Mouse (Mus musculus): Measurements from ENCODE around the gene Adgrf1. TPM values are rescaled to one million over a fixed set of nuclear protein-coding genes. Genes with fewer than 3 reads are reported as not detected.

Adgrf1 gene
- total and polyA plus RNA-seq, 2 experiments from 2014 or later: not detected

DNA sequence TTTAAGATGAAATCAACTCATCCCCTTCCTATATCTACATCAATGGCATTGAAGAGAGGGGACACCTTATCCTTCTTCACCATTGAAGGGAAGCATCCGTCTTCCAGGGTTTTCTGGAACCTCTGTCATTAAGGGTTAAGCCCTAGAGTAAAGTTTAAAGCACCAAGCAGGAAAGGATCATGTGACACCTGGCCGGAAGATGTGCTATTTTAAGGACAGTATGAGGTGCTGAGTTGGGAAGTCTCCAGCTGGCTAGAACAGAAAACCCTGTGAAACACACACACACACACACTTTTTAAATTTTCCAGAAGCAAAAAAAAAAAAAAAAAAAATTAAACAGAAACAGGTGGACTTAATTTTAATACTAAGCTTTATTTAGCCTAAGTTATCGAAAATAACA is 15.9 kb upstream of the Adgrf1 start:
- Histone ChIP-seq H3K4me3 (ENCODE audit: low read depth, low read length) (no peak overlapping the region), H3K36me3 (ENCODE audit: insufficient read depth) (no peaks in the 10 kb centered on the region), H3K4me2 (ENCODE audit: low read depth) (no peak overlapping the region), H3K9ac (no peak overlapping the region), H3K27me3 (ENCODE audit: insufficient read depth, low read length) (no peaks in the 10 kb centered on the region), H3K4me1 (ENCODE audit: insufficient read depth) (no peaks in the 10 kb centered on the region), H3K27ac (ENCODE audit: low read depth, low read length) (no peak overlapping the region), H3K9me3 (ENCODE audit: low read length) (no peaks in the 10 kb centered on the region)
- WGBS: 73% methylated on average over 3 of the region's 3 CpGs
- ATAC-seq: no peak
- TF ChIP-seq CTCF (IDR thresholded peaks at IDR 0.05; ENCODE audit: low read depth): no peak
- DNase-seq: no peak

DNA sequence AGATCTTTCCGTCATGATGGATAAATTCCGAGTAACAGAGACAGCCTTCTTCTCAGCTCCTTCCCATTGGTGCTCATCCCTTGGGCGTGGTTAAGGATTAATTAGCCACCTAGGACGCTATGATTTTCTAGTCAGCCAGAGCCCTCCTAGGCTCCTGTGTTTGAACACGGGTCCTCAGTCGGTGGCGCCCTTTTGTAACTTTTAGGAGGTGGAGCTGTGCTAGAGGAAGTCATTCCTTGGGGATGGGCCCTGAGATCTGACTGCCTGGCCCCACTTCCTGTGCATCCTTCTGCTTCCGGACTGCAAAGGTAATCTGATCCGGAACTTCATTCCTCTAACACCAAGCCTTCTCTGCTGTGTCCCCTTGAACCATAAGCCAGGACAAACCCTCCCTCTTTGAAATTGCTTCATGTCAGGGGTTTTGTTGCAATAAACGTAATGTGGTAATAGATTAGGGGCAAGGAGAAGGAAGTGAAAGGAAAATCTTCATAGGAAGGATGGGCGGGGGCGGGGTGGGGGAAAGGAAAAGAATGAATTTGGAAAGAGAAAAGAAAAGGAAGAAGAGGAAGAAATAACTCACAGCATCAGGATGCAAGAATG is 13.5 kb upstream of the Adgrf1 start:
- H3K9me3 ChIP-seq (ENCODE audit: low read length): no peaks in the 10 kb centered on the region
- DNase-seq: no peak
- no peak overlapping the region for H3K4me3 ChIP-seq (ENCODE audit: low read depth, low read length)
- H3K4me2 ChIP-seq (ENCODE audit: low read depth): no peak overlapping the region
- 81% methylated on average over 12 of the region's 12 CpGs for WGBS
- H3K27me3 ChIP-seq (ENCODE audit: insufficient read depth, low read length): no peaks in the 10 kb centered on the region
- H3K36me3 ChIP-seq (ENCODE audit: insufficient read depth): no peaks in the 10 kb centered on the region
- no peak overlapping the region for H3K27ac ChIP-seq (ENCODE audit: low read depth, low read length)
- no peak overlapping the region for H3K9ac ChIP-seq
- H3K4me1 ChIP-seq (ENCODE audit: insufficient read depth): no peaks in the 10 kb centered on the region
- no peak for ATAC-seq
- TF ChIP-seq CTCF (IDR thresholded peaks at IDR 0.05; ENCODE audit: low read depth): no peak

DNA sequence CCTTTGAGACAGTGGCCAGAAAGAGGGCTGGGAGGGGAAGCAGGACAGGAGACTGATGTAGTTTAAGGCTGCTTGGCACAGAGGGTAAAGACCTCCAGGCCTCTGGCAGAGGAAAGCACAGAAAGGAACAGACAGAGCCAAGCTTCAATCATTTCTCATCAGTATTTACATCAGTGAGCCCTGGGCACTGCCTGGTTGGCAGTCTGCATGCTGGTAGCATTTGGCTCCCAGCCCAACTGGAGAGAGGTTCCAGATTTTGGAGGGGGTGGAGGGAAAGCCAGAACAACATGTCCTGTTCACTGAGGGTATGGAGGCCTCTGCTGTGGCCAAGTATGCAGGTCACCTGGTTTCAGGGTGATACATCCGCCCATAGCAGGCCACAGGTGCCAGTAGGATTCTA is 12.4 kb upstream of the Adgrf1 start:
- Histone ChIP-seq H3K27me3 (ENCODE audit: insufficient read depth, low read length) (no peaks in the 10 kb centered on the region), H3K4me2 (ENCODE audit: low read depth) (no peak overlapping the region), H3K9ac (no peak overlapping the region), H3K4me1 (ENCODE audit: insufficient read depth) (no peaks in the 10 kb centered on the region), H3K27ac (ENCODE audit: low read depth, low read length) (no peak overlapping the region), H3K4me3 (ENCODE audit: low read depth, low read length) (no peak overlapping the region), H3K9me3 (ENCODE audit: low read length) (no peaks in the 10 kb centered on the region), H3K36me3 (ENCODE audit: insufficient read depth) (no peaks in the 10 kb centered on the region)
- ATAC-seq (peak; percentile 64), DNase-seq (peak; percentile 35)
- WGBS: 67% methylated on average over 1 of the region's 1 CpGs
- TF ChIP-seq CTCF (IDR thresholded peaks at IDR 0.05; ENCODE audit: low read depth): no peak

DNA sequence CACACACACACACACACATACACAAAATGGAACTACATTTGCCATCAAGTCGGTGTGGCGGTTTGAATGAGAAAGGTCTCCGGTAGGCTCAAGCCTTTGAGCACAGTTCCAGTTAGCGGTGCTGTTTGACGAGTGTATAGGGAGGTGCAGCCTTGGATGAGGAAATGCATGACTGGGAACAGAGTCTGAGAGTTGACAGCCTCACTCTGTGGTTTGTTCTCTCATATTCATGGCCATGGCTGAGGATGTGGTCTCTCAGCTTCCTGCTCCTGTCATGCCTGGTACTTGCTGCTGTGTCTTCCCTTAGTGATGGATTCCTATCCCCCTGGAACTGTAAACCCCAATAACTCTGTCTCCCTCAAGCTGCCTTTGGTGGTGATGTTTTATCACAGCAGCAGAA is 8.2 kb upstream of the Adgrf1 start:
- H3K36me3 ChIP-seq (ENCODE audit: insufficient read depth): no peaks in the 10 kb centered on the region
- 94% methylated on average over 5 of the region's 5 CpGs for WGBS
- no peaks in the 10 kb centered on the region for H3K4me1 ChIP-seq (ENCODE audit: insufficient read depth)
- H3K4me3 ChIP-seq (ENCODE audit: low read depth, low read length): no peak overlapping the region
- H3K4me2 ChIP-seq (ENCODE audit: low read depth): no peak overlapping the region
- TF ChIP-seq CTCF (IDR thresholded peaks at IDR 0.05; ENCODE audit: low read depth): no peak
- no peak overlapping the region for H3K27ac ChIP-seq (ENCODE audit: low read depth, low read length)
- DNase-seq (no peak), ATAC-seq (no peak)
- no peak overlapping the region for H3K9ac ChIP-seq
- H3K9me3 ChIP-seq (ENCODE audit: low read length): no peaks in the 10 kb centered on the region
- H3K27me3 ChIP-seq (ENCODE audit: insufficient read depth, low read length): no peaks in the 10 kb centered on the region

DNA sequence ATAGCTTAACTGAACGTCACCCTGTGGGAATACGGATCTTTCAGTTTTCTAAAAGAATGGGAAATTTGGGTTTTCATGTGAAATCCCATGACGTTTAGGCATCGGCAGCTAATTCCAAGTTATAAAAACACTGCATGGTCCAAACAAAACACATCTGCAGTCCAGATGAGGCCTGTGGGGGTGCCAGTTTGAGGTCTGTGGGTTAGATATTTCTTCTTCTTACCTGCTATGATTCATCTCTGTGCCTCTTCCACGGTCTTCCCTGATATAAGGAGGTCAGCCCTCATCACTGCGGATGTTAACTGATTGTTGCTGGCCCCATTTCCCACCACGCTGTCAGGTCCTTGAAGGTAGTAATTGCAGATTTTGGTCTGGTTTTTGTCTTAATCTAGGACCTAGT is 5.4 kb upstream of the Adgrf1 start:
- H3K4me3 ChIP-seq (ENCODE audit: low read depth, low read length): no peak overlapping the region
- no peak overlapping the region for H3K4me2 ChIP-seq (ENCODE audit: low read depth)
- no peak overlapping the region for H3K27ac ChIP-seq (ENCODE audit: low read depth, low read length)
- H3K36me3 ChIP-seq (ENCODE audit: insufficient read depth): no peaks in the 10 kb centered on the region
- WGBS: 85% methylated on average over 7 of the region's 7 CpGs
- ATAC-seq (no peak), DNase-seq (no peak)
- no peaks in the 10 kb centered on the region for H3K9me3 ChIP-seq (ENCODE audit: low read length)
- H3K9ac ChIP-seq: no peak overlapping the region
- no peak for TF ChIP-seq CTCF (IDR thresholded peaks at IDR 0.05; ENCODE audit: low read depth)
- no peaks in the 10 kb centered on the region for H3K4me1 ChIP-seq (ENCODE audit: insufficient read depth)
- H3K27me3 ChIP-seq (ENCODE audit: insufficient read depth, low read length): no peaks in the 10 kb centered on the region

DNA sequence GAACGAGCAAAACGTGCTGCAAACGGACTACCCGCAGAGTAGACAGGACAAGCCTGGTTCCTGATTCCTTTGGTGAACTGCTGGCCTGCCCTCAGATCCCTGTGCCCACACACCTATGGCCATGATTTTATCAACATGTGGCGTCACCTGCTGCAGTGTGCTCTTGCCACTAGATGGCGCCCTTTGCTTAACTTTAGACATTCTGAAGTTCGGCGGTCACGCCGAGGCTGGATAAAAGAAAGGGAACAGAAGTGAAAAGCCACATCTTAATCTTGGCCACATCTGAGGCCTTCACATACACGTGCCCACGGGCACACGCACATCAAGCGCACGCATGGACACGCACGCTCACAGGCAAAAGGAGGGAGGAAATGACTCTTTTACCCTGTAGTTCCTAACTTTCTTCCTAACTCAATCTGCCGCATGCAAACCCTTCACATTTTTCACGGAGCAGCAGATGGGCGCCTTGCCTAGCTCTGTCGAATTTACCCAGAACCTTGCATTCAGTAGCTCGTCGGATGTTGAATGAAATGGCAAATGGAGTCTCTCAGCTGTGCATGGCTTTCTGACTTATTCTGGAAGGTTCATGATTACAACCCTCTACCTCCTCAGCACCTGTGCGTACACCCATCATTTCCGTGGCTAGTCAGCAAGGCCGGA is 4.8 kb upstream of the Adgrf1 start:
- TF ChIP-seq CTCF (IDR thresholded peaks at IDR 0.05; ENCODE audit: low read depth): peak; percentile 99
- no peak overlapping the region for H3K27ac ChIP-seq (ENCODE audit: low read depth, low read length)
- no peaks in the 10 kb centered on the region for H3K4me1 ChIP-seq (ENCODE audit: insufficient read depth)
- H3K9ac ChIP-seq: no peak overlapping the region
- WGBS: 19% methylated on average over 26 of the region's 26 CpGs
- H3K4me3 ChIP-seq (ENCODE audit: low read depth, low read length): no peak overlapping the region
- ATAC-seq (peak; percentile 90), DNase-seq (peak; percentile 94)
- no peaks in the 10 kb centered on the region for H3K36me3 ChIP-seq (ENCODE audit: insufficient read depth)
- H3K4me2 ChIP-seq (ENCODE audit: low read depth): peak overlapping the region; percentile 40
- no peaks in the 10 kb centered on the region for H3K27me3 ChIP-seq (ENCODE audit: insufficient read depth, low read length)
- H3K9me3 ChIP-seq (ENCODE audit: low read length): no peaks in the 10 kb centered on the region

DNA sequence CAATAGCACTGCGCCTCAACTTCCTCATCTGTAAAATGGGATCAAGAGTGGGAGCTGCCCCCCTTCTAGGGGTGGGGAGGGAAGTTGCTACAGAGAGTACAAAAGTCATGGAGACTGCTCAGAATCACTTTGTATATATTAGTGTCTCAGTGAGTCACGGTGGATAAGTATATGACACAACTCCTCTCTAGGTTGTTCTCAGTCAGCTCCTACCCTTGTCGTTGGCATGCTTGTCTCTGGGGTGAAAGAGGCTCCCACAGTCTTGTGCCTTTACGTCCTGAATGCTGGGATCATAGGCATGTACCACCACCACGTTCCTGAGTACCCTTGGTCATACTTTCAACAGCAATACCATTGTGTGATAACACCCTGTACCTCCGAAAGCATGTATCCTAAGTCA is 4.2 kb upstream of the Adgrf1 start:
- Histone ChIP-seq H3K4me1 (ENCODE audit: insufficient read depth) (no peaks in the 10 kb centered on the region), H3K4me3 (ENCODE audit: low read depth, low read length) (no peak overlapping the region), H3K27me3 (ENCODE audit: insufficient read depth, low read length) (no peaks in the 10 kb centered on the region), H3K9me3 (ENCODE audit: low read length) (no peaks in the 10 kb centered on the region), H3K27ac (ENCODE audit: low read depth, low read length) (no peak overlapping the region), H3K36me3 (ENCODE audit: insufficient read depth) (no peaks in the 10 kb centered on the region), H3K9ac (no peak overlapping the region), H3K4me2 (ENCODE audit: low read depth) (no peak overlapping the region)
- DNase-seq (no peak), ATAC-seq (no peak)
- WGBS: 95% methylated on average over 6 of the region's 6 CpGs
- TF ChIP-seq CTCF (IDR thresholded peaks at IDR 0.05; ENCODE audit: low read depth): no peak

Measured in forebrain, postnatal 0 days (tissue).